Mouse (Mus musculus) CH12.LX (cell line): ENCODE measurements around the gene Arhgef7. TPM values are rescaled to one million over a fixed set of nuclear protein-coding genes. Genes with fewer than 3 reads are reported as not detected.

ENCODE experiments used
- DNase-seq: peaks from one replicate; pipeline ENCODE4 v3.0.0-alpha.2; 2013; ENCODE audit errors: extremely low read depth
- H3K27ac ChIP-seq: 2 replicates; pipeline ENCODE4 v1.5.1; 2012; ENCODE audit warnings: low read depth, mild to moderate bottlenecking, control low read depth, moderate library complexity; ENCODE audit not compliant: insufficient read depth
- H3K27me3 ChIP-seq: replicated peaks from 2 replicates; pipeline ENCODE3; 2012; ENCODE audit warnings: inconsistent platforms
- H3K36me3 ChIP-seq, 2 experiments: replicated peaks in 1 of 2; 2 replicates each; pipeline versions ENCODE3 to v1.6.1; 2012; ENCODE audit warnings: inconsistent platforms in 1 of 2, low read length in 1 of 2, mild to moderate bottlenecking in 1 of 2, mixed read lengths in 1 of 2, moderate library complexity in 1 of 2; ENCODE audit not compliant: control insufficient read depth in 1 of 2, insufficient read depth in 1 of 2
- H3K4me1 ChIP-seq, 2 experiments: 2 replicates each; pipeline ENCODE4 v1.6.1; 2012; ENCODE audit warnings: inconsistent platforms in 1 of 2, moderate library complexity in 1 of 2; ENCODE audit not compliant: insufficient read depth in 2 of 2, control insufficient read depth in 1 of 2
- H3K4me2 ChIP-seq: 2 replicates; pipeline ENCODE4 v1.6.1; 2012; ENCODE audit warnings: low read depth, mild to moderate bottlenecking, control low read depth; ENCODE audit not compliant: poor library complexity, insufficient read depth, severe bottlenecking
- H3K4me3 ChIP-seq, 3 experiments: fragments of 150-350 bp in 1 of 3; sonication (generic) in 1 of 3; replicated peaks in 1 of 3; 2 replicates each; pipeline versions ENCODE3 to v1.5.1; 2011 to 2012; ENCODE audit warnings: low read depth in 2 of 3, low read length in 2 of 3, mild to moderate bottlenecking in 2 of 3, moderate library complexity in 2 of 3, control low read depth in 1 of 3, improper control_type of control experiment in 1 of 3, inconsistent platforms in 1 of 3, mixed read lengths in 1 of 3; ENCODE audit not compliant: poor library complexity in 1 of 3
- H3K79me2 ChIP-seq: replicated peaks from 2 replicates; pipeline ENCODE4 v1.6.1; 2012; ENCODE audit warnings: mild to moderate bottlenecking, moderate library complexity; ENCODE audit not compliant: control insufficient read depth, poor library complexity, insufficient read depth, severe bottlenecking; ENCODE audit errors: extremely low read depth
- H3K9ac ChIP-seq: 2 replicates; pipeline ENCODE4 v1.6.1; 2012; ENCODE audit warnings: low read depth, mild to moderate bottlenecking, control low read depth, moderate library complexity; ENCODE audit not compliant: insufficient read depth
- H3K9me3 ChIP-seq: replicated peaks from 2 replicates; pipeline ENCODE3; 2012; ENCODE audit warnings: low read length, inconsistent platforms, mixed read lengths
- CHD2 ChIP-seq: IDR thresholded peaks from 2 replicates; pipeline ENCODE4 v1.6.1; 2011; ENCODE audit warnings: low read length, improper control_type of control experiment
- EP300 ChIP-seq: IDR thresholded peaks from 2 replicates; pipeline ENCODE4 v1.6.1; 2011; ENCODE audit warnings: low read length, improper control_type of control experiment
- ETS1 ChIP-seq: conservative IDR thresholded peaks from 2 replicates; pipeline ENCODE4 v1.6.1; 2012; ENCODE audit warnings: low read depth, mild to moderate bottlenecking, inconsistent platforms, low read length, improper control_type of control experiment, moderate library complexity
- HCFC1 ChIP-seq: IDR thresholded peaks from 2 replicates; pipeline ENCODE4 v1.6.1; 2012; ENCODE audit warnings: low read depth, mild to moderate bottlenecking, inconsistent platforms, low read length, improper control_type of control experiment
- IRF4 ChIP-seq: IDR thresholded peaks from 2 replicates; pipeline ENCODE4 v1.6.1; 2014; ENCODE audit warnings: low read depth, mild to moderate bottlenecking, inconsistent platforms, low read length, improper control_type of control experiment
- MAX ChIP-seq: IDR thresholded peaks from 2 replicates; pipeline ENCODE4 v1.6.1; 2011; ENCODE audit warnings: low read length, improper control_type of control experiment
- MAZ ChIP-seq: IDR thresholded peaks from 2 replicates; pipeline ENCODE4 v1.6.1; 2012; ENCODE audit warnings: low read depth, mild to moderate bottlenecking, inconsistent platforms, low read length, improper control_type of control experiment, moderate library complexity
- MEF2A ChIP-seq: IDR thresholded peaks from 2 replicates; pipeline ENCODE4 v1.6.1; 2014; ENCODE audit warnings: low read depth, mild to moderate bottlenecking, inconsistent platforms, low read length, improper control_type of control experiment, borderline replicate concordance
- MXI1 ChIP-seq: IDR thresholded peaks from 2 replicates; pipeline ENCODE4 v1.6.1; 2011; ENCODE audit warnings: mild to moderate bottlenecking, low read depth, low read length, improper control_type of control experiment
- MYC ChIP-seq: IDR thresholded peaks from 2 replicates; pipeline ENCODE4 v1.6.1; 2011; ENCODE audit warnings: low read depth, mild to moderate bottlenecking, improper control_type of control experiment, low read length
- PAX5 ChIP-seq: IDR thresholded peaks from 2 replicates; pipeline ENCODE4 v1.6.1; 2012; ENCODE audit warnings: low read length, inconsistent platforms, mixed read lengths
- RAD21 ChIP-seq: IDR thresholded peaks from 2 replicates; pipeline ENCODE4 v1.6.1; 2011; ENCODE audit warnings: low read depth, mild to moderate bottlenecking, low read length, improper control_type of control experiment, moderate library complexity
- SIN3A ChIP-seq: IDR thresholded peaks from 2 replicates; pipeline ENCODE4 v1.6.1; 2012; ENCODE audit warnings: low read length, improper control_type of control experiment, inconsistent platforms
- TBP ChIP-seq: conservative IDR thresholded peaks from 2 replicates; pipeline ENCODE4 v1.6.1; 2011; ENCODE audit warnings: low read depth, low read length, improper control_type of control experiment
- TCF12 ChIP-seq: IDR thresholded peaks from 2 replicates; pipeline ENCODE4 v1.6.1; 2014; ENCODE audit warnings: low read depth, mild to moderate bottlenecking, inconsistent platforms, low read length, improper control_type of control experiment
- USF2 ChIP-seq: conservative IDR thresholded peaks from 2 replicates; pipeline ENCODE4 v1.6.1; 2011; ENCODE audit warnings: low read depth, low read length, improper control_type of control experiment
- ZC3H11A ChIP-seq: IDR thresholded peaks from 2 replicates; pipeline ENCODE4 v1.6.1; 2012; ENCODE audit warnings: low read depth, mild to moderate bottlenecking, inconsistent platforms, low read length, improper control_type of control experiment
- dilution Hi-C: fragments of 300-500 bp; cut with MboI; formaldehyde crosslinking; loops from 2 replicates; pipeline ENCODE4 v1.14.3; 2020; ENCODE audit warnings: low sequenced_read_pairs; ENCODE audit not compliant: extremely low pct_unique_long_range_greater_than_20kb, extremely low pct_ligation_motif_present
- in situ Hi-C: fragments of 300-500 bp; cut with MboI; formaldehyde crosslinking; loops from 3 replicates; pipeline ENCODE4 v1.14.3; 2019; ENCODE audit warnings: low sequenced_read_pairs, low pct_ligation_motif_present, low pct_unique_long_range_greater_than_20kb, mixed read lengths
- polyA plus RNA-seq: library from polyadenylated mRNA; unstranded; fragments of >175 nt; gene quantifications from 2 replicates; pipeline ENCODE4 v1.2.1, GENCODE M21; 2012; ENCODE audit warnings: low read depth; ENCODE audit not compliant: insufficient read length
- total RNA-seq, 2 experiments: library from RNA; depleted of rRNA; stranded (reverse); fragments of 300-350 nt in 1 of 2; fragments of >200 nt in 1 of 2; gene quantifications; 2 replicates each; pipeline ENCODE4 v1.2.3; 2012 to 2014

The Arhgef7 gene
- total and polyA plus RNA-seq, 3 experiments: 8.5 to 28.7 (median 17.0) TPM

DNA sequence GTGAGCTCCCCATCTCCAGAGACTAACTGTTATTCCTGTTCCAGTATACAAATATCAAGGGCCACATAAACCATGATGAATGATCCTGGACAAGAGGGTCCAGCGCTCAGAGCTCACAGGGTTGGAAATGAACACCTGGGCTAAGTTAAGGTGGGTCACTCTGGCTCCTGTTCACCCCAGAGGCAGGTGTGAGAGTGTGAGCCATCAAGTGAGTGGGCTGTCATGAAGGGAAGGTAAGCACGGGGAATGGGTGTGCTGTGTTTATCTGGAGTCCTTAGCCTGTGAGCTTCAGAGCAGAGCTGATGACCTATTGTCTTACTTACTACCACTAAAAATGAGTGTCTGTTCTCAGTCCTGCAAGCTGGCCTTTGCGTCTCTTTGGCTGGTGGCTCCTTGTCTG, 157.1 kb downstream of the Arhgef7 start:
- TF ChIP-seq MYC (no peak), MAX (no peak), ZC3H11A (no peak), TCF12 (no peak), TBP (no peak), PAX5 (no peak), IRF4 (no peak), MAZ (no peak), SIN3A (no peak), USF2 (no peak), RAD21 (no peak), ETS1 (no peak), HCFC1 (no peak), EP300 (no peak), MEF2A (no peak), MXI1 (no peak), CHD2 (no peak)
- TF ChIP-seq, all 38 proteins: peak for 0
- H3K36me3 ChIP-seq: no peaks in the 10 kb centered on the region
- no peaks in the 10 kb centered on the region; a peak in 1 of 4 replicates for H3K4me1 ChIP-seq
- H3K27ac ChIP-seq: no peak overlapping the region
- no peaks in the 10 kb centered on the region for H3K79me2 ChIP-seq
- peaks cover 42% of the 10 kb centered on the region for H3K27me3 ChIP-seq
- dilution Hi-C loops: no loop called here
- DNase-seq: no peak
- H3K9me3 ChIP-seq: peaks cover 5% of the 10 kb centered on the region
- H3K4me2 ChIP-seq: no peak overlapping the region
- no peak overlapping the region for H3K9ac ChIP-seq
- in situ Hi-C loops: no loop called here
- no peak overlapping the region for H3K4me3 ChIP-seq

Other genes starting within 250 kb of the Arhgef7 start
- 18.2 and 23.2 TPM in 2 replicates for gene Rab20, start 249.0 kb upstream of the Arhgef7 start, total RNA-seq (2012; rRNA removed)
- 19.0 and 22.8 TPM in 2 replicates for gene Rab20, start 249.0 kb upstream of the Arhgef7 start, total RNA-seq (2014; rRNA removed)
- 12.8 and 17.2 TPM in 2 replicates for gene Rab20, start 249.0 kb upstream of the Arhgef7 start, polyA plus RNA-seq
- 57.1 and 59.8 TPM in 2 replicates for gene Naxd, start 230.2 kb upstream of the Arhgef7 start, total RNA-seq (2012; rRNA removed)
- gene Naxd, start 230.2 kb upstream of the Arhgef7 start, total RNA-seq (2014; rRNA removed): 39.7 and 40.4 TPM in 2 replicates
- 50.1 and 52.8 TPM in 2 replicates for gene Naxd, start 230.2 kb upstream of the Arhgef7 start, polyA plus RNA-seq
- 67.1 and 67.4 TPM in 2 replicates for gene Cars2, start 176.9 kb upstream of the Arhgef7 start, total RNA-seq (2012; rRNA removed)
- 45.6 and 48.5 TPM in 2 replicates for gene Cars2, start 176.9 kb upstream of the Arhgef7 start, total RNA-seq (2014; rRNA removed)
- gene Cars2, start 176.9 kb upstream of the Arhgef7 start, polyA plus RNA-seq: 45.7 and 46.4 TPM in 2 replicates
- 25.0 and 30.9 TPM in 2 replicates for gene Ing1, start 172.2 kb upstream of the Arhgef7 start, total RNA-seq (2012; rRNA removed)
- 33.1 and 33.8 TPM in 2 replicates for gene Ing1, start 172.2 kb upstream of the Arhgef7 start, total RNA-seq (2014; rRNA removed)
- gene Ing1, start 172.2 kb upstream of the Arhgef7 start, polyA plus RNA-seq: 47.8 and 65.3 TPM in 2 replicates
- gene Ankrd10, start 92.0 kb upstream of the Arhgef7 start, total RNA-seq (2012; rRNA removed): 39.0 and 50.4 TPM in 2 replicates
- 46.9 and 59.5 TPM in 2 replicates for gene Ankrd10, start 92.0 kb upstream of the Arhgef7 start, total RNA-seq (2014; rRNA removed)
- gene Ankrd10, start 92.0 kb upstream of the Arhgef7 start, polyA plus RNA-seq: 32.8 and 36.9 TPM in 2 replicates
- not detected in 2 replicates for gene 1700016D06Rik, start 26.7 kb upstream of the Arhgef7 start, total RNA-seq (2012; rRNA removed)
- gene 1700016D06Rik, start 26.7 kb upstream of the Arhgef7 start, total RNA-seq (2014; rRNA removed): not detected in 2 replicates
- gene 1700016D06Rik, start 26.7 kb upstream of the Arhgef7 start, polyA plus RNA-seq: not detected in 2 replicates
- gene Tex29, start 112.8 kb downstream of the Arhgef7 start, total RNA-seq (2012; rRNA removed): not detected in 2 replicates
- gene Tex29, start 112.8 kb downstream of the Arhgef7 start, total RNA-seq (2014; rRNA removed): not detected in 2 replicates
- gene Tex29, start 112.8 kb downstream of the Arhgef7 start, polyA plus RNA-seq: not detected in 2 replicates